Mouse (Mus musculus): Measurements from ENCODE around the gene Efna2. TPM values are rescaled to one million over a fixed set of nuclear protein-coding genes. Genes with fewer than 3 reads are reported as not detected.
"Not testable (repeated sequence)": the region's sequence is repeated elsewhere in the genome, so short reads cannot be mapped to it uniquely, and the experiment has no call there.

Gene Efna2
- polyA plus RNA-seq, 1 experiment: 57.2 TPM

DNA sequence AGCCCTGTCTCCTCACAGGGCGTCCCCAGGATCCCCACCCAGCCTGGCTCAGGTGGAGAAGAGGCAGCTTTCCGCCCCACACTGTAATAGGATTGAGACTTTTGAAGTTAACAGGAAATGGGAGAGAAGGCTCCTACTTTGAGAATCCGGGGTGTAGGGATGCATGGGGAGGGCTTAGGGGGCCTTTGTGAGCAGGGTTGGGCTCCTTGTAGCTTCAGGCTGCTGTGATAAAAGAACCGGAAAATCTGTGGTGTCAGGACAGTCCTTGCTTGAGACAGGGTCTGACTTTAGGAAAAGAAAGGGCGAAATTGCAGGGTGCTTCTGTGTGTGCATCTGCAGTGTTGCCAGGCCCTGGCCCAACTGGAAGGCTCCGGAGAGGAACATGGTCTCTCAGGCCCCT, 21.2 kb downstream of the Efna2 start:
- TF ChIP-seq POLR2A (IDR thresholded peaks at IDR 0.05; ENCODE audit: borderline replicate concordance, extremely low read depth, insufficient read depth, insufficient read length, poor library complexity, severe bottlenecking) (no peak), CTCF (IDR thresholded peaks at IDR 0.05; ENCODE audit: borderline replicate concordance, extremely low read depth, insufficient read depth, insufficient read length) (no peak)

DNA sequence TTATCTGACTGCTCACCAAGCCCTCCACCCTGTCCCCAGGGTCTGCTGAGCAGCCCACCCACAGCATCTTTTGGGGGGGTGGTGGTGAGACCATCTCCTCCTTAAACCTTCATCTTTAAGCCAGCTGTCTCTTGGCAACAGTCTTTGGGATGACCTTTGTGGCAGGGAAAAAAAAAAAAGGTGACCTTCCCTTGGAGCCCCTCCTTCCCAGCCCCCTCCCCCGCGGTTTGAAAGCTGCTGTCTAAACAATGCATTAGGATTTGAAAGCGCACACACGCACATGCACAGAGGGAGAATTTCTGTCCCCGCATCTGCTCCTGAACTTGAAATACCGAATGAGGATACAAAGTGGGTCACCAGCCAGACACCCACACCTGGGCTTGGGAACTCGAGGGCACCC, 24.8 kb downstream of the Efna2 start:
- no peak for TF ChIP-seq CTCF (IDR thresholded peaks at IDR 0.05; ENCODE audit: borderline replicate concordance, extremely low read depth, insufficient read depth, insufficient read length)
- no peak for TF ChIP-seq POLR2A (IDR thresholded peaks at IDR 0.05; ENCODE audit: borderline replicate concordance, extremely low read depth, insufficient read depth, insufficient read length, poor library complexity, severe bottlenecking)
- peak; percentile 51 for DNase-seq (ENCODE audit: low read depth)

More for the DNA sequence above, 21.2 kb downstream of the Efna2 start:
- no peak for DNase-seq (ENCODE audit: low read depth)

DNA sequence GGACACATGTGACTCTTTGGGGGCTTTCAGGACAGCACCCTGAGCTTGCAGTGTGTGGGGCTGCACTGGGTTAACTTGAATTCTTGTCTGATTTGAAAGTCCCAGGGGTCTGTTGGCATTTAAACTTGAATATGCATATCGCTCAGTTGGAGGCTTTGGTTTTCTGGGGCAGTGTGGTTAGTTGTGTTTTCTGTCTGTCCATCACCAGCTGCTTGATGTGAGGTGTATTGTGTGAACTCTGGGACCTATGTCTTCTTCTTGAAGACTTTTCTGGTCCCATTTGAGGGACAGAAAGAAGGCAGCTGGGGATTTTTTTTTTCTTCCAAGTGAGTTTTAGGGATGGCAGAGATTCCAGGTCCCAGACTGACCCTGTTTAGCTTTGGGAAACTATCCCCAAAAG, 27.9 kb downstream of the Efna2 start:
- DNase-seq (ENCODE audit: low read depth): no peak
- no peak for TF ChIP-seq POLR2A (IDR thresholded peaks at IDR 0.05; ENCODE audit: borderline replicate concordance, extremely low read depth, insufficient read depth, insufficient read length, poor library complexity, severe bottlenecking)
- TF ChIP-seq CTCF (IDR thresholded peaks at IDR 0.05; ENCODE audit: borderline replicate concordance, extremely low read depth, insufficient read depth, insufficient read length): no peak

DNA sequence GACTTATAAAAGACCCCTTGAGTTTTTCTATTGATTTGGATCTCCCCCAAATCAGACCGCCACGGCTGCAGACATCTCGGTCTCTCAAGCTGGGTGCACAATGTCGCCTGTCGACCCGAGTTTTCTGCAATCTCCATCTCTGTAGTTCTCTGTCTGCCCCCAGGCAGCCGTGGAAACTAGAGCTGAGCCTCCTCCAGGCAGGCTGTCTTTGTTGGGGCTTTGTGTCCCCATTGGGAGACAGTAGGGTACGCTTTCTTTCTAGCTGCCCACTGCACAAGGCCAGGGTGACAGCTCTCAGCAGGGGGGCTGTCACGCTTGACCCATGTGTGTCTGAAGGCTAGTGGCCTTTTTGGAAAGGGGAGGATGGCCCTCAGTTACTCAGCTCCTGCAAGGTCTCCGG, 28.4 kb downstream of the Efna2 start:
- no peak for TF ChIP-seq POLR2A (IDR thresholded peaks at IDR 0.05; ENCODE audit: borderline replicate concordance, extremely low read depth, insufficient read depth, insufficient read length, poor library complexity, severe bottlenecking)
- no peak for TF ChIP-seq CTCF (IDR thresholded peaks at IDR 0.05; ENCODE audit: borderline replicate concordance, extremely low read depth, insufficient read depth, insufficient read length)
- peak; percentile 67 for DNase-seq (ENCODE audit: low read depth)

- TF ChIP-seq CTCF (IDR thresholded peaks at IDR 0.05; ENCODE audit: borderline replicate concordance, extremely low read depth, insufficient read depth, insufficient read length) (no peak), POLR2A (IDR thresholded peaks at IDR 0.05; ENCODE audit: borderline replicate concordance, extremely low read depth, insufficient read depth, insufficient read length, poor library complexity, severe bottlenecking) (no peak)
- DNase-seq (ENCODE audit: low read depth): no peak
Measured at GRCm38 (mm10) chr10:80208248-80208647, 29.0 kb downstream of the Efna2 start.

GRCm38 (mm10) chr10:80208841-80209371, 29.6 kb downstream of the Efna2 start:
- peak; percentile 86 for DNase-seq (ENCODE audit: low read depth)
- no peak for TF ChIP-seq CTCF (IDR thresholded peaks at IDR 0.05; ENCODE audit: borderline replicate concordance, extremely low read depth, insufficient read depth, insufficient read length)
- no peak for TF ChIP-seq POLR2A (IDR thresholded peaks at IDR 0.05; ENCODE audit: borderline replicate concordance, extremely low read depth, insufficient read depth, insufficient read length, poor library complexity, severe bottlenecking)

GRCm38 (mm10) chr10:80211547-80212103, 32.3 kb downstream of the Efna2 start:
- DNase-seq (ENCODE audit: low read depth): not testable (repeated sequence)

- TF ChIP-seq POLR2A (IDR thresholded peaks at IDR 0.05; ENCODE audit: borderline replicate concordance, extremely low read depth, insufficient read depth, insufficient read length, poor library complexity, severe bottlenecking): no peak
- TF ChIP-seq CTCF (IDR thresholded peaks at IDR 0.05; ENCODE audit: borderline replicate concordance, extremely low read depth, insufficient read depth, insufficient read length): no peak
- no peak for DNase-seq (ENCODE audit: low read depth)
Measured at GRCm38 (mm10) chr10:80215048-80215772, 35.9 kb downstream of the Efna2 start.

DNA sequence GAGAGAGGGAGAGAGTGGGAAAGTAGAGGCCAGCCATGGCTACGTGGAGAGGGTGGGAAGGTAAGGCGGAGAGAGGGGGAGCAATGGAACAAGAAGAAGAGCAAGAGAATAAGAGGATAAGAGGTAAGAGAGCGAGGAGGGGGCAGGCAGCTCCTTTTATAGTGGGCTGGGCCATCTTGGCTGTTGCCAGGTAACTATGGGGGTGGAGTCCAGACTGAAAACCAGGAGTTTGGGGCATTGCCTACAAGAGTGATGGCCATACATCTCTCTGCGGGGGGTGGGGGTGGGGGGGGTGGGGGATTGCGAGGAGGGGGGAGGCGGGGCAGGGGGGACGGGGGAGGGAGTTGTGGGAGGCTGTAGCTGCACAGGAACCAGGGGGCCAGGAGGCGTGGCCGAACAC, 41.4 kb downstream of the Efna2 start:
- DNase-seq (ENCODE audit: low read depth): no peak
- no peak for TF ChIP-seq CTCF (IDR thresholded peaks at IDR 0.05; ENCODE audit: borderline replicate concordance, extremely low read depth, insufficient read depth, insufficient read length)
- TF ChIP-seq POLR2A (IDR thresholded peaks at IDR 0.05; ENCODE audit: borderline replicate concordance, extremely low read depth, insufficient read depth, insufficient read length, poor library complexity, severe bottlenecking): no peak

GRCm38 (mm10) chr10:80223137-80223536, 43.9 kb downstream of the Efna2 start:
- DNase-seq (ENCODE audit: low read depth): not testable (repeated sequence)

DNA sequence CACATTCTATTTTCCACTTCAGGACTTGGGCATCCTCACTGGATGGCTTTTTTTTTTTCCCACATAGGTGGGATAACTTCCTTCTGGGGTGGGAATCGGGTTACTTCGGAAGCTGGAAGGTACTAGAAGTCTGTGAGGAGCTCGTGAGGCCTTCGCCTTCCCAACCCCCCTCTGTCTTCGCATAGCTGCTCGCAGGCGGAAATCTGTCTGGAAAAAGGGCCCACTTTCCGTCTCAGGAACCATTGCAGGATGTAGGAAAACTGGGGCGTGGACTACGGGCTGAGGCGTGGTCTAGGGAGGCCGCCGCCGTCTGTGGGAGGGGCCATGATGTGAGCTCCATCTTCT, 46.8 kb downstream of the Efna2 start:
- TF ChIP-seq CTCF (IDR thresholded peaks at IDR 0.05; ENCODE audit: borderline replicate concordance, extremely low read depth, insufficient read depth, insufficient read length): no peak
- no peak for TF ChIP-seq POLR2A (IDR thresholded peaks at IDR 0.05; ENCODE audit: borderline replicate concordance, extremely low read depth, insufficient read depth, insufficient read length, poor library complexity, severe bottlenecking)
- no peak for DNase-seq (ENCODE audit: low read depth)

- TF ChIP-seq POLR2A (IDR thresholded peaks at IDR 0.05; ENCODE audit: borderline replicate concordance, extremely low read depth, insufficient read depth, insufficient read length, poor library complexity, severe bottlenecking) (peak; percentile 97), CTCF (IDR thresholded peaks at IDR 0.05; ENCODE audit: borderline replicate concordance, extremely low read depth, insufficient read depth, insufficient read length) (peak; percentile 63; the same call in 1 of the 2 replicates)
Measured at GRCm38 (mm10) chr10:80226416-80227165, 47.3 kb downstream of the Efna2 start, which contains the start of gene Mum1. Gene Mum1, plus strand, starts transcription at chr10:80226434.

More at GRCm38 (mm10) chr10:80226416-80227165, 47.3 kb downstream of the Efna2 start, which contains the start of gene Mum1:
- DNase-seq (ENCODE audit: low read depth): peak; percentile 100
